Mouse (Mus musculus) thymus, adult 2 months (tissue): ENCODE measurements at regions not wholly inside any gene's neighbourhood (a gene's known extent, or its start where the extent isn't known, plus 50 kb on each side); places are given as distances from the start of the nearest gene placed in this dataset.

Source experiments
- DNase-seq: peaks from one replicate; pipeline ENCODE4 v3.0.0; 2021
- H3K27ac ChIP-seq: fragments of 200-500 bp; 2 replicates; pipeline ENCODE4 v1.5.1; 2012; ENCODE audit warnings: low read length, control low read depth; ENCODE audit not compliant: control insufficient read depth, insufficient read depth
- H3K27me3 ChIP-seq: fragments of 200-500 bp; 2 replicates; pipeline ENCODE4 v1.6.1; 2012; ENCODE audit warnings: mild to moderate bottlenecking, low read length, moderate library complexity, mixed read lengths; ENCODE audit not compliant: control insufficient read depth, insufficient read depth
- H3K36me3 ChIP-seq: fragments of 200-500 bp; 2 replicates; pipeline ENCODE4 v1.6.1; 2012; ENCODE audit warnings: mild to moderate bottlenecking, low read length, moderate library complexity; ENCODE audit not compliant: control insufficient read depth, insufficient read depth
- H3K4me1 ChIP-seq: fragments of 200-500 bp; replicated peaks from 2 replicates; pipeline ENCODE4 v1.6.1; 2012; ENCODE audit warnings: low read length; ENCODE audit not compliant: control insufficient read depth, insufficient read depth
- H3K4me3 ChIP-seq: fragments of 200-500 bp; 2 replicates; pipeline ENCODE4 v1.5.1; 2012; ENCODE audit warnings: mild to moderate bottlenecking, low read length, control low read depth, moderate library complexity; ENCODE audit not compliant: control insufficient read depth, insufficient read depth
- CTCF ChIP-seq: fragments of 200-500 bp; IDR thresholded peaks from 2 replicates; pipeline ENCODE4 v1.5.1; 2012; ENCODE audit warnings: mild to moderate bottlenecking, control low read depth, low read length, moderate library complexity, borderline replicate concordance; ENCODE audit not compliant: control insufficient read depth, poor library complexity, insufficient read depth; ENCODE audit errors: extremely low read depth
- POLR2A ChIP-seq: fragments of 200-500 bp; IDR thresholded peaks from 2 replicates; pipeline ENCODE4 v1.6.1; 2012; ENCODE audit warnings: mild to moderate bottlenecking, low read length, control low read depth, moderate library complexity; ENCODE audit not compliant: control insufficient read depth, poor library complexity, insufficient read depth; ENCODE audit errors: extremely low read depth
- WGBS: fragments of 180-500 bp; shearing (Covaris S2); methylation state at CpG from one replicate; pipeline ENCODE4 v1.1.7; 2018; 5-methylcytosine and 5-hydroxymethylcytosine counted together

- Histone ChIP-seq H3K27me3 (no peaks in the 10 kb centered on the region), H3K4me3 (no peak overlapping the region), H3K36me3 (no peaks in the 10 kb centered on the region), H3K27ac (no peak overlapping the region; the same call in 1 of the 2 replicates), H3K4me1 (peaks cover 6% of the 10 kb centered on the region)
- TF ChIP-seq POLR2A (no peak), CTCF (no peak)
- 93% methylated on average over 13 of the region's 13 CpGs for WGBS
- no peak for DNase-seq
Observed at GRCm38 (mm10) chr9:32834751-32835625, 199.0 kb downstream of the Ets1 start.

GRCm38 (mm10) chr9:32835626-32835971 is 199.6 kb downstream of the Ets1 start:
- WGBS: 92% methylated on average over 4 of the region's 4 CpGs
- DNase-seq: no peak
- TF ChIP-seq CTCF (no peak), POLR2A (no peak)
- no peaks in the 10 kb centered on the region for H3K36me3 ChIP-seq
- H3K27ac ChIP-seq: no peak overlapping the region
- H3K4me3 ChIP-seq: no peak overlapping the region
- peaks cover 6% of the 10 kb centered on the region for H3K4me1 ChIP-seq
- no peaks in the 10 kb centered on the region for H3K27me3 ChIP-seq

- no peaks in the 10 kb centered on the region for H3K36me3 ChIP-seq
- no peak overlapping the region for H3K4me3 ChIP-seq
- 84% methylated on average over 5 of the region's 5 CpGs for WGBS
- no peak for DNase-seq
- no peak overlapping the region for H3K27ac ChIP-seq
- peaks cover 6% of the 10 kb centered on the region for H3K4me1 ChIP-seq
- TF ChIP-seq CTCF (no peak), POLR2A (no peak)
- H3K27me3 ChIP-seq: no peaks in the 10 kb centered on the region
Observed at GRCm38 (mm10) chr9:32836371-32836770, 200.3 kb downstream of the Ets1 start.

GRCm38 (mm10) chr9:32847361-32847760 is 211.3 kb downstream of the Ets1 start:
- WGBS: 97% methylated on average over 2 of the region's 2 CpGs
- TF ChIP-seq POLR2A (no peak), CTCF (no peak)
- no peaks in the 10 kb centered on the region for H3K36me3 ChIP-seq

GRCm38 (mm10) chr9:32852282-32852681 is 216.3 kb downstream of the Ets1 start:
- 93% methylated on average over 3 of the region's 3 CpGs for WGBS
- Histone ChIP-seq H3K4me1 (no peaks in the 10 kb centered on the region), H3K27ac (no peak overlapping the region), H3K4me3 (no peak overlapping the region), H3K36me3 (no peaks in the 10 kb centered on the region), H3K27me3 (no peaks in the 10 kb centered on the region)
- TF ChIP-seq CTCF: no peak
- no peak for TF ChIP-seq POLR2A
- no peak for DNase-seq

More at GRCm38 (mm10) chr9:32847361-32847760, 211.3 kb downstream of the Ets1 start:
- DNase-seq: no peak
- Histone ChIP-seq H3K27ac (no peak overlapping the region), H3K4me3 (no peak overlapping the region), H3K4me1 (no peaks in the 10 kb centered on the region), H3K27me3 (no peaks in the 10 kb centered on the region)

- no peak for DNase-seq
- Histone ChIP-seq H3K4me3 (no peak overlapping the region), H3K27ac (no peak overlapping the region), H3K36me3 (no peaks in the 10 kb centered on the region), H3K27me3 (no peaks in the 10 kb centered on the region), H3K4me1 (no peaks in the 10 kb centered on the region)
- WGBS: 81% methylated on average over 5 of the region's 5 CpGs
- TF ChIP-seq CTCF: no peak
Observed at GRCm38 (mm10) chr9:32863286-32863685, 227.3 kb downstream of the Ets1 start.

GRCm38 (mm10) chr9:32868936-32869335 is 232.9 kb downstream of the Ets1 start:
- peaks cover 3% of the 10 kb centered on the region; the same call in 1 of the 2 replicates for H3K4me1 ChIP-seq
- H3K27ac ChIP-seq: no peak overlapping the region
- no peak overlapping the region for H3K4me3 ChIP-seq
- H3K36me3 ChIP-seq: no peaks in the 10 kb centered on the region
- WGBS: 98% methylated on average over 8 of the region's 8 CpGs
- H3K27me3 ChIP-seq: no peaks in the 10 kb centered on the region
- no peak for TF ChIP-seq CTCF
- no peak for TF ChIP-seq POLR2A
- DNase-seq: no peak
